Mouse (Mus musculus) kidney, postnatal 0 days (tissue): Measurements from ENCODE around the gene Hnmt. TPM values are rescaled to one million over a fixed set of nuclear protein-coding genes. Genes with fewer than 3 reads are reported as not detected.
"Not testable (repeated sequence)": the region's sequence is repeated elsewhere in the genome, so short reads cannot be mapped to it uniquely, and the experiment has no call there.

Source experiments
- ATAC-seq: fragments of 200-750 bp; cut with Nextera tagmentation; replicated peaks from 2 replicates; pipeline ENCODE4 v1.8.0; 2017; ENCODE audit warnings: low read depth, moderate number of reproducible peaks, moderate TSS enrichment, moderate library complexity; ENCODE audit not compliant: low FRiP score
- DNase-seq: peaks from one replicate; pipeline ENCODE4 v3.0.0-alpha.2; 2016; ENCODE audit warnings: low spot score
- H3K27ac ChIP-seq: fragments of 300-500 bp; sonication (generic); 2 replicates; pipeline ENCODE4 v1.5.1; 2014; ENCODE audit warnings: mild to moderate bottlenecking
- H3K27me3 ChIP-seq: fragments of 300-500 bp; sonication (generic); 2 replicates; pipeline ENCODE4 v1.6.1; 2014; ENCODE audit warnings: low read length, mixed read lengths; ENCODE audit not compliant: insufficient read depth
- H3K36me3 ChIP-seq: fragments of 300-500 bp; sonication (generic); 2 replicates; pipeline ENCODE4 v1.6.1; 2014; ENCODE audit warnings: low read length, mixed read lengths; ENCODE audit not compliant: insufficient read depth
- H3K4me1 ChIP-seq: fragments of 300-500 bp; sonication (generic); replicated peaks from 2 replicates; pipeline ENCODE4 v1.6.1; 2014; ENCODE audit warnings: antibody characterized with exemption, low read length, mixed read lengths; ENCODE audit not compliant: insufficient read depth
- H3K4me2 ChIP-seq: fragments of 300-500 bp; sonication (generic); 2 replicates; pipeline ENCODE4 v1.6.1; 2014; ENCODE audit warnings: mild to moderate bottlenecking, low read length, moderate library complexity, mixed read lengths
- H3K4me3 ChIP-seq: fragments of 300-500 bp; sonication (generic); replicated peaks from 2 replicates; pipeline ENCODE4 v1.5.1; 2014; ENCODE audit warnings: low read depth, low read length
- H3K9ac ChIP-seq: fragments of 300-500 bp; sonication (generic); 2 replicates; pipeline ENCODE4 v1.6.1; 2014; ENCODE audit warnings: low read depth, low read length
- H3K9me3 ChIP-seq: fragments of 300-500 bp; sonication (generic); replicated peaks from 2 replicates; pipeline ENCODE4 v1.6.1; 2016; ENCODE audit warnings: low read length, inconsistent platforms, mixed read lengths
- CTCF ChIP-seq: IDR thresholded peaks from 2 replicates; pipeline ENCODE4 v1.5.1; 2016; ENCODE audit warnings: antibody characterized with exemption, low read depth, mild to moderate bottlenecking, moderate library complexity
- WGBS: fragments of 180-500 bp; shearing (Covaris S2); extraction: QIAGEN DNeasy Blood & Tissue Kit; methylation state at CpG from one replicate; pipeline ENCODE4 v1.1.7; 2014; 5-methylcytosine and 5-hydroxymethylcytosine counted together
- polyA plus RNA-seq: library from polyadenylated mRNA; unstranded; fragments of >200 nt; fragmentation: Nextera tagmentation; extraction: Ambion mirVana; gene quantifications from 2 replicates; pipeline ENCODE4 v1.2.1, GENCODE M21; 2015

Hnmt gene
- polyA plus RNA-seq, 1 experiment from 2014 or later, result 5.8 TPM

GRCm38 (mm10) chr2:24042901-24043300 lies 6.3 kb downstream of the Hnmt start:
- no peak for TF ChIP-seq CTCF
- Histone ChIP-seq H3K36me3 (no peaks in the 10 kb centered on the region), H3K27ac (no peak overlapping the region), H3K9me3 (no peaks in the 10 kb centered on the region), H3K4me3 (no peak overlapping the region), H3K4me2 (no peak overlapping the region), H3K27me3 (no peaks in the 10 kb centered on the region), H3K4me1 (no peaks in the 10 kb centered on the region), H3K9ac (no peak overlapping the region)
- ATAC-seq (no peak), DNase-seq (no peak)
- 88% methylated on average over 1 of the region's 1 CpGs for WGBS

GRCm38 (mm10) chr2:24040531-24040930 lies 8.7 kb downstream of the Hnmt start:
- 94% methylated on average over 1 of the region's 1 CpGs for WGBS
- no peak overlapping the region for H3K27ac ChIP-seq
- DNase-seq, result no peak
- H3K4me2 ChIP-seq, result no peak overlapping the region
- no peak for ATAC-seq
- H3K9ac ChIP-seq, result no peak overlapping the region
- H3K9me3 ChIP-seq, result no peaks in the 10 kb centered on the region
- TF ChIP-seq CTCF, result no peak
- no peaks in the 10 kb centered on the region for H3K4me1 ChIP-seq
- H3K36me3 ChIP-seq, result no peaks in the 10 kb centered on the region
- H3K4me3 ChIP-seq, result no peak overlapping the region
- no peaks in the 10 kb centered on the region for H3K27me3 ChIP-seq

- not testable (repeated sequence) for H3K36me3 ChIP-seq, DNase-seq, ATAC-seq, H3K4me3 ChIP-seq, H3K9me3 ChIP-seq, H3K27me3 ChIP-seq, H3K4me2 ChIP-seq, H3K9ac ChIP-seq, H3K27ac ChIP-seq, H3K4me1 ChIP-seq
Measured at GRCm38 (mm10) chr2:24019386-24019785, 29.8 kb downstream of the Hnmt start.

- Histone ChIP-seq H3K36me3 (no peaks in the 10 kb centered on the region), H3K27me3 (no peaks in the 10 kb centered on the region), H3K4me2 (no peak overlapping the region), H3K9me3 (no peaks in the 10 kb centered on the region), H3K27ac (no peak overlapping the region), H3K4me3 (no peak overlapping the region), H3K4me1 (no peaks in the 10 kb centered on the region), H3K9ac (no peak overlapping the region)
- DNase-seq (no peak), ATAC-seq (no peak)
- 73% methylated on average over 1 of the region's 1 CpGs for WGBS
- no peak for TF ChIP-seq CTCF
Measured at GRCm38 (mm10) chr2:24018966-24019365, 30.2 kb downstream of the Hnmt start.

- Histone ChIP-seq H3K9ac (no peak overlapping the region), H3K4me3 (no peak overlapping the region), H3K27me3 (no peaks in the 10 kb centered on the region), H3K4me2 (no peak overlapping the region), H3K9me3 (no peaks in the 10 kb centered on the region), H3K4me1 (no peaks in the 10 kb centered on the region), H3K27ac (no peak overlapping the region), H3K36me3 (no peaks in the 10 kb centered on the region)
- TF ChIP-seq CTCF, result no peak
- no peak for DNase-seq
- 77% methylated on average over 5 of the region's 5 CpGs for WGBS
- no peak for ATAC-seq
Measured at GRCm38 (mm10) chr2:24014957-24015356, 34.2 kb downstream of the Hnmt start.

- Histone ChIP-seq H3K9ac (no peak overlapping the region), H3K9me3 (no peaks in the 10 kb centered on the region), H3K27ac (no peak overlapping the region), H3K36me3 (no peaks in the 10 kb centered on the region), H3K4me3 (no peak overlapping the region), H3K4me2 (no peak overlapping the region), H3K27me3 (no peaks in the 10 kb centered on the region), H3K4me1 (no peaks in the 10 kb centered on the region)
- 55% methylated on average over 1 of the region's 1 CpGs for WGBS
- ATAC-seq, result no peak
- no peak for DNase-seq
- no peak for TF ChIP-seq CTCF
Measured at GRCm38 (mm10) chr2:23999323-23999722, 49.9 kb downstream of the Hnmt start.

GRCm38 (mm10) chr2:23998836-23999235 lies 50.4 kb downstream of the Hnmt start:
- no peak for ATAC-seq
- H3K9ac ChIP-seq, result no peak overlapping the region
- H3K9me3 ChIP-seq, result no peaks in the 10 kb centered on the region
- DNase-seq, result no peak
- no peaks in the 10 kb centered on the region for H3K4me1 ChIP-seq
- no peaks in the 10 kb centered on the region for H3K36me3 ChIP-seq
- no peak overlapping the region for H3K4me3 ChIP-seq
- H3K4me2 ChIP-seq, result no peak overlapping the region
- H3K27me3 ChIP-seq, result no peaks in the 10 kb centered on the region
- H3K27ac ChIP-seq, result no peak overlapping the region
- WGBS, result 85% methylated on average over 4 of the region's 4 CpGs
- TF ChIP-seq CTCF, result no peak
